Mouse (Mus musculus) layer of hippocampus, postnatal 10 days (tissue): ENCODE data around the gene Mapk12. TPM values are rescaled to one million over a fixed set of nuclear protein-coding genes. Genes with fewer than 3 reads are reported as not detected.

Experiments
- DNase-seq, 2 experiments: peaks; one replicate each; pipeline ENCODE4 v3.0.0; 2021; ENCODE audit warnings: low spot score in 2 of 2
- long read RNA-seq: library from polyadenylated mRNA; stranded (forward); transcript quantifications from one replicate; pipeline ENCODE4 v2.0.0, GENCODE M21; 2023
- total RNA-seq, 2 experiments: library from RNA; stranded (reverse); gene quantifications; 2 replicates each; pipeline ENCODE4 v1.2.3; 2021

Mapk12 gene
- total RNA-seq, result 1 to 10 TPM; 4.0 to 5.5 TPM
- long read RNA-seq, partial matches to known transcripts, result 0 of 3 reads
- long read RNA-seq, other reads (novel, unspliced or antisense), result 1 of 3 reads

GRCm38 (mm10) chr15:89140659-89141252, at the start of gene Mapk12:
Gene Mapk12, minus strand, starts transcription at chr15:89140703.
- no peak for DNase-seq

GRCm38 (mm10) chr15:89184937-89185227, 44.4 kb upstream of the Mapk12 start:
- DNase-seq, result no peak

- DNase-seq, result peak in 1 of 2 experiments; percentile 17
Observed at GRCm38 (mm10) chr15:89184141-89184936, 43.8 kb upstream of the Mapk12 start.

GRCm38 (mm10) chr15:89182842-89183241, 42.3 kb upstream of the Mapk12 start:
- DNase-seq, result no peak

- peak in 1 of 2 experiments; percentile 55 for DNase-seq
Observed at GRCm38 (mm10) chr15:89182328-89182741, 41.8 kb upstream of the Mapk12 start.

GRCm38 (mm10) chr15:89181561-89182270, 41.2 kb upstream of the Mapk12 start:
- no peak for DNase-seq

- peak; percentile 78 to 83 for DNase-seq
Observed at GRCm38 (mm10) chr15:89180571-89181229, 40.2 kb upstream of the Mapk12 start, which contains the start of gene Plxnb2. Gene Plxnb2, minus strand, starts transcription at chr15:89180788.

- peak in 1 of 2 experiments; percentile 51 for DNase-seq
Observed at GRCm38 (mm10) chr15:89180081-89180541, 39.6 kb upstream of the Mapk12 start.

GRCm38 (mm10) chr15:89179630-89179964, 39.1 kb upstream of the Mapk12 start:
- no peak for DNase-seq

GRCm38 (mm10) chr15:89178954-89179629, 38.6 kb upstream of the Mapk12 start:
- peak; percentile 56 to 58 for DNase-seq

GRCm38 (mm10) chr15:89178260-89178860, 37.9 kb upstream of the Mapk12 start:
- no peak for DNase-seq

- no peak for DNase-seq
Observed at GRCm38 (mm10) chr15:89177576-89178259, 37.2 kb upstream of the Mapk12 start.

- peak; percentile 73 to 81 for DNase-seq
Observed at GRCm38 (mm10) chr15:89177121-89177520, 36.6 kb upstream of the Mapk12 start.

GRCm38 (mm10) chr15:89175411-89176155, 35.1 kb upstream of the Mapk12 start:
- no peak for DNase-seq

GRCm38 (mm10) chr15:89174889-89175339, 34.4 kb upstream of the Mapk12 start:
- no peak for DNase-seq

GRCm38 (mm10) chr15:89173906-89174214, 33.4 kb upstream of the Mapk12 start:
- peak in 1 of 2 experiments; percentile 49 for DNase-seq

- DNase-seq, result peak; percentile 70 to 75
Observed at GRCm38 (mm10) chr15:89173024-89173905, 32.8 kb upstream of the Mapk12 start.
